Mouse (Mus musculus) ES-Bruce4 (cell line): ENCODE results near the gene Rapgef5. TPM values are rescaled to one million over a fixed set of nuclear protein-coding genes. Genes with fewer than 3 reads are reported as not detected.

Source experiments
- H3K27ac ChIP-seq: 2 replicates; pipeline ENCODE4 v1.5.1; 2012; ENCODE audit warnings: low read length, inconsistent platforms; ENCODE audit not compliant: insufficient read depth
- H3K27me3 ChIP-seq: 2 replicates; pipeline ENCODE4 v1.6.1; 2012; ENCODE audit warnings: mild to moderate bottlenecking, low read length, inconsistent platforms; ENCODE audit not compliant: control insufficient read depth, poor library complexity, insufficient read depth, severe bottlenecking
- H3K36me3 ChIP-seq: 2 replicates; pipeline ENCODE4 v1.6.1; 2012; ENCODE audit warnings: inconsistent platforms, mild to moderate bottlenecking, low read length, moderate library complexity; ENCODE audit not compliant: control insufficient read depth, poor library complexity, insufficient read depth, severe bottlenecking
- H3K4me1 ChIP-seq: one replicate; pipeline ENCODE4 v1.8.1; 2011; ENCODE audit warnings: low read length; ENCODE audit not compliant: control insufficient read depth, insufficient read depth
- H3K4me3 ChIP-seq: 2 replicates; pipeline ENCODE4 v1.5.1; 2011; ENCODE audit warnings: low read depth, mild to moderate bottlenecking, low read length
- H3K9ac ChIP-seq: 2 replicates; pipeline ENCODE4 v1.6.1; 2012; ENCODE audit warnings: low read depth, mild to moderate bottlenecking, inconsistent platforms; ENCODE audit not compliant: poor library complexity, severe bottlenecking
- H3K9me3 ChIP-seq: replicated peaks from 2 replicates; pipeline ENCODE4 v1.6.1; 2012; ENCODE audit warnings: mild to moderate bottlenecking, low read length, inconsistent platforms; ENCODE audit not compliant: control insufficient read depth, poor library complexity, insufficient read depth, severe bottlenecking
- CTCF ChIP-seq: IDR thresholded peaks from one replicate; pipeline ENCODE4 v1.8.1; 2011; ENCODE audit warnings: low read depth, low read length
- EP300 ChIP-seq: IDR thresholded peaks from 2 replicates; pipeline ENCODE4 v1.6.1; 2011; ENCODE audit warnings: low read depth, low read length; ENCODE audit not compliant: insufficient read depth
- POLR2A ChIP-seq: IDR thresholded peaks from one replicate; pipeline ENCODE4 v1.8.1; 2011; ENCODE audit warnings: low read length; ENCODE audit not compliant: insufficient read depth
- polyA plus RNA-seq: library from polyadenylated mRNA; stranded (reverse); fragments of >200 nt; gene quantifications from 2 replicates; pipeline ENCODE4 v1.2.4, GENCODE M21; 2011; ENCODE audit warnings: low read depth; ENCODE audit not compliant: missing spikeins, insufficient read depth, insufficient read length

Rapgef5 gene
- polyA plus RNA-seq, 1 experiment: 23.8 TPM

DNA sequence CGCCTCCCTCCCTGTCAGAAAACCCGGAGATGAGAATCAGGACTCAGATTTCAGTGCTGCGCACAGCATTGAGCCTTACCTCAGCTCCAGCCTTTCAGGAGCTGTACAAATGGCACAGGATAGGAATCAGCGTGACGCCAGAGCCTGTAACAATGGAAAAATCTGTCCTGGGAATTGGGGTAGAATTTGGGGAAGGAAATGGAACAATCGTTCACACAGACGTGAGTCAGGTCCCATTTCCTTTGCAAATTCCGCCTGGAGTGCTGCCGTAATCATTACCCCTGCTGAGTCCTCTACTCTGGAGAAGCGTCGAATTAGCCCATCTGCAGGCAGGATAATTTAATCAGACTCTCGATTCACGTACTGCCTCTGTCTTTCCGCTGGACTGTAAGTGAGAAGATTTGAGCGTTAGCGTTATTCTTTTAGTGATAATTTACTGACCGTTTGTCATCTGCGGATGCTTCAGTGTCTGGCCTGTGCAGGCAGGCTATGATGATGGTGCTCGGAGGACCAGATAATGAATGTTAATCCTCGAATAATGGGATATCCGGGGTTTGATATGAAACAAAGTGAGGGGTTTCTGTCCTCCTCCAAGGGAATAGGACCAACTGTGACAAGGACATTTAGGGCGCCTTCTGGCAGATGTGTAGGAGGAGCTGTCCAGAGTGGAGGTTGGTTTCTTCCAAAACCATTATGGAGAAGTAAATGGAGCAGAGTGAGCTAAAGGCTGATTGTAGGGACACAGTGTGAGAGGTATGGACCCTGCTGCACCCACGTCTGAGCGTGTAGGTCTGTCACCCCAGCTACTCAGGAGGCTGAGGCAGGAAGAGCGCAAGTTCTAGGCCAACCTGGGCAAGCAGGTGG is 235.5 kb downstream of the Rapgef5 start:
- Histone ChIP-seq H3K4me1 (no peaks in the 10 kb centered on the region), H3K27me3 (no peaks in the 10 kb centered on the region), H3K27ac (peak overlapping the region; percentile 1; the same call in 1 of the 2 replicates), H3K9ac (no peak overlapping the region), H3K4me3 (no peak overlapping the region), H3K36me3 (0 out of 2 replicates have a peak, but pooled peaks cover 5% of the 10 kb centered on the region), H3K9me3 (no peaks in the 10 kb centered on the region)
- TF ChIP-seq EP300: no peak
- no peak for TF ChIP-seq CTCF

- Histone ChIP-seq H3K27me3 (no peaks in the 10 kb centered on the region), H3K27ac (no peak overlapping the region), H3K4me1 (no peaks in the 10 kb centered on the region), H3K36me3 (0 out of 2 replicates have a peak, but pooled peaks cover 2% of the 10 kb centered on the region), H3K9ac (no peak overlapping the region), H3K4me3 (no peak overlapping the region), H3K9me3 (no peaks in the 10 kb centered on the region)
- TF ChIP-seq POLR2A (no peak), CTCF (peak; percentile 24), EP300 (no peak)
Measured at GRCm38 (mm10) chr12:117756010-117756409, 239.7 kb downstream of the Rapgef5 start.

DNA sequence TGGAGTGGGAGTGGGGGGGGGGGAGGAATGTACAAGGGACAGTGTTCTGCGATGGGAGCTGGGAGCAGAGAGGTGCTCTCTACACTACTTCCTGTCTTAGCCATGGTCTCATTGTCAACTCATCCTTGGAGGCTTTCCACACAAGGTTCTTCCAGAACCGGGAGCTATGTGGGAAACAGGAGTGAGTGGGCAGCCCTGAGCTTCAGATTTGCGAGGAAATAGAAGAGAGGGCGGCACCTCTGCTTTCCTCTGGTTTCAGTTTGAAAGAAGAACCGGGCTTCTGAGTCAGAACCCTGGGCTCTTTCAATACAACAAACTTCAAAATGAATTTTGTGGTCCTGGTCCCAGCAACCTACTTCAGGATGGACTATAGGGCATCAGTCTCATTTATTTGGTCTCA is 244.1 kb downstream of the Rapgef5 start:
- TF ChIP-seq CTCF (no peak), EP300 (no peak)
- Histone ChIP-seq H3K27ac (no peak overlapping the region), H3K36me3 (0 out of 2 replicates have a peak, but pooled peaks cover 2% of the 10 kb centered on the region), H3K4me3 (no peak overlapping the region), H3K9ac (no peak overlapping the region), H3K27me3 (no peaks in the 10 kb centered on the region), H3K4me1 (no peaks in the 10 kb centered on the region), H3K9me3 (no peaks in the 10 kb centered on the region)

DNA sequence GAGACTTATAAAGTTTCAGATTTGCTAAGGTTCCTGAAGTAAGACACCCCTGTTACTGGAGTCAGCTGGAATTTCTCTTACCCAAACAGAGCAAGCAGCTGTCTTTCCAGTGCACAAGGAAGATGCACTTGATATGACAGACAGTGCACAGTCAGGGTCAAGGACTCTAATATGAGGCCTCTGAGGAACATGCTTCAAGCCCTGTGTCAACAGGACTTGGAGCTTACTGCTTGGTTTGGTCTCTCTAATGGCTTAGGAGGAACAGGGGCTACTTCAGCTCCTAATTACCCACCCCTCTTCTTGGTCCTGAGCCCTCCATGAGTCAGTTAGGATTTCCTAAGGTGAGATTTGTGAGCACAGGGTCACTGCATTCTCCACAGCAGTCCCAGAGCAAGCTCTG is 244.6 kb downstream of the Rapgef5 start:
- 0 out of 2 replicates have a peak, but pooled peaks cover 2% of the 10 kb centered on the region for H3K36me3 ChIP-seq
- no peaks in the 10 kb centered on the region for H3K27me3 ChIP-seq
- no peak overlapping the region for H3K9ac ChIP-seq
- no peak overlapping the region for H3K27ac ChIP-seq
- H3K9me3 ChIP-seq: no peaks in the 10 kb centered on the region
- no peaks in the 10 kb centered on the region for H3K4me1 ChIP-seq
- H3K4me3 ChIP-seq: no peak overlapping the region
- TF ChIP-seq CTCF: no peak
- no peak for TF ChIP-seq POLR2A
- no peak for TF ChIP-seq EP300

- no peak overlapping the region for H3K27ac ChIP-seq
- no peaks in the 10 kb centered on the region for H3K9me3 ChIP-seq
- H3K36me3 ChIP-seq: no peaks in the 10 kb centered on the region
- H3K4me3 ChIP-seq: no peak overlapping the region
- TF ChIP-seq CTCF: no peak
- TF ChIP-seq EP300: no peak
- TF ChIP-seq POLR2A: no peak
- H3K9ac ChIP-seq: no peak overlapping the region
- H3K4me1 ChIP-seq: no peaks in the 10 kb centered on the region
- no peaks in the 10 kb centered on the region for H3K27me3 ChIP-seq
Measured at GRCm38 (mm10) chr12:117761698-117762097, 245.4 kb downstream of the Rapgef5 start.

DNA sequence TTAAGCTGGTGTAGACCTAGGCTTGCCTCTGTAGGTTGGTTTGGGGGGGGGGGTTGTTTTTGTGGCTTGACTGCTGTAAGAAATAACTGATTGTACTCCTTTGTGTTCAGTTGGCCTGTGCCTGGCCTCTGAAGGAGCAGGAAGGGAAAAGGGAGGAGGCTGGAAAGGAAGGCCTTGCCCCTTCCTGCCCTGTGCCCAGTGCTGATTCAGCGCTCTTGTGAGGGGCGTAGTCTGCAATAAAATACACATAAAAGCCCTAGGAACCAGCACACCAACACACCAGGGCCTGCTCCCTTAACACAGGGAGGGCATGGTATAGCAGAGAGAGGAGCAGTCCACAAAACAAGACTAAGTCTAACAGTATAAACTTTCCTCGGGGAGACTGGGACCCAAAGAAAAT is 247.0 kb downstream of the Rapgef5 start:
- TF ChIP-seq EP300: no peak
- no peak for TF ChIP-seq POLR2A
- no peak for TF ChIP-seq CTCF
- no peaks in the 10 kb centered on the region for H3K27me3 ChIP-seq
- H3K27ac ChIP-seq: no peak overlapping the region
- no peak overlapping the region for H3K4me3 ChIP-seq
- no peak overlapping the region for H3K9ac ChIP-seq
- H3K9me3 ChIP-seq: no peaks in the 10 kb centered on the region
- H3K36me3 ChIP-seq: no peaks in the 10 kb centered on the region
- no peaks in the 10 kb centered on the region for H3K4me1 ChIP-seq
